Mouse (Mus musculus): Measurements from ENCODE around the gene Gid8. TPM values are rescaled to one million over a fixed set of nuclear protein-coding genes. Genes with fewer than 3 reads are reported as not detected.
A peak's percentile ranks its signal among the peaks of the same experiment; 100 is the strongest.

Gene Gid8
- 52.8 and 58.9 TPM in 2 replicates for polyA plus RNA-seq (2015; fragmentation: Nextera tagmentation; extraction: Ambion mirVana)

DNA sequence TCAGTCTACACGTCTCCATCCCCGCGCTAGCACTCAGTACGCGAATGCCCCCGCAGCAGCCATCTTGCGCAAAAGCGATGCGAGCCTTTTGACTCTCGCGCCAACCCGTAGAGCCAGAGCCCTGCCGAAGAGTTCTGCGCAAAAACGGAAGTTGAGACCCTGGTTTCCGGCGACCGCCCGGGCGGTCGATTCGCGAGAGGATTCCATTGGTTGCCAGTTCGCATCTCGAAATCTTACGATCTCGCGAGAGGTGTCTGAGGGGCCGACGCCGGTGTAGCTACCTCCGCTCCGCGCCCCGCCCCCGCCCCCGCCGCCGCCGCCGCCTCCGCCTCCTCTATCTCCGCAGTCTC lies at the start of gene Gid8, which contains the start of gene Dido1:
TSS of gene Gid8 (plus strand) at position 195 of the 350 bp plus-strand sequence.
TSS of gene Dido1 (minus strand) at position 77 of the 350 bp plus-strand sequence.
- Histone ChIP-seq H3K9me3 (ENCODE audit: control insufficient read depth, low read length) (no peaks in the 10 kb centered on the region), H3K36me3 (ENCODE audit: control insufficient read depth, insufficient read depth, low read length) (peaks cover 9% of the 10 kb centered on the region), H3K4me3 (ENCODE audit: low read length) (peak within 1 kb of the TSS; percentile 100), H3K4me1 (ENCODE audit: control insufficient read depth, insufficient read depth, low read depth, low read length) (peaks cover 18% of the 10 kb centered on the region), H3K9ac (ENCODE audit: low read depth, low read length) (peak within 1 kb of the TSS; percentile 100), H3K27me3 (replicated peaks; ENCODE audit: control insufficient read depth, insufficient read depth, low read length) (no peaks in the 10 kb centered on the region), H3K4me2 (ENCODE audit: low read length) (peak within 1 kb of the TSS; percentile 92), H3K27ac (ENCODE audit: low read depth, low read length) (peak within 1 kb of the TSS; percentile 92)
- peak; percentile 98 for ATAC-seq
- WGBS: under 1% methylated on average over 28 of the region's 43 CpGs

DNA sequence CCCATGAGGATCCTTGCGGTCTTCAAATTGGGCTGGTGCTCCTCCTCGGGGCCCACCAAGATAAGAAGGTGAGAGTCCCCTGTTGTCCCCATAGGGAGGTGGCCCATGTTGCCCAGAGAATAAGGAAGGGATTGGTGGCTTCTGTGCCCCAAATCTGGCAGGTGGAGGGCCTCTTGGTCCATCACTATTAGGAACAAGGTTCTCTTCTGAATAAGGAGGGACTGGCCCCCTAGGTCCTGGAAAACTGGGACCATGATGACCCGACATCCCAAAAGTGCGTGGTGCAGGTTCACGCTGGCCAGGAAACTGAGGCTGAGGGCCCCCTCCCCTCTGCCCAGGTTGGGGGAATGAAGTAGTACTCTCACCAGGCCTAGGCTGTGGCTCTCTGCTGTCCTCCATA lies 49.4 kb upstream of the Gid8 start:
- no peak for ATAC-seq
- Histone ChIP-seq H3K9me3 (ENCODE audit: control insufficient read depth, low read length) (no peaks in the 10 kb centered on the region), H3K36me3 (ENCODE audit: control insufficient read depth, insufficient read depth, low read length) (peaks cover 7% of the 10 kb centered on the region), H3K4me2 (ENCODE audit: low read length) (no peak overlapping the region), H3K9ac (ENCODE audit: low read depth, low read length) (no peak overlapping the region), H3K4me3 (ENCODE audit: low read length) (no peak overlapping the region), H3K27me3 (replicated peaks; ENCODE audit: control insufficient read depth, insufficient read depth, low read length) (no peaks in the 10 kb centered on the region), H3K27ac (ENCODE audit: low read depth, low read length) (no peak overlapping the region), H3K4me1 (ENCODE audit: control insufficient read depth, insufficient read depth, low read depth, low read length) (no peaks in the 10 kb centered on the region; the same call in 1 of the 2 replicates)
- WGBS: 96% methylated on average over 5 of the region's 5 CpGs

DNA sequence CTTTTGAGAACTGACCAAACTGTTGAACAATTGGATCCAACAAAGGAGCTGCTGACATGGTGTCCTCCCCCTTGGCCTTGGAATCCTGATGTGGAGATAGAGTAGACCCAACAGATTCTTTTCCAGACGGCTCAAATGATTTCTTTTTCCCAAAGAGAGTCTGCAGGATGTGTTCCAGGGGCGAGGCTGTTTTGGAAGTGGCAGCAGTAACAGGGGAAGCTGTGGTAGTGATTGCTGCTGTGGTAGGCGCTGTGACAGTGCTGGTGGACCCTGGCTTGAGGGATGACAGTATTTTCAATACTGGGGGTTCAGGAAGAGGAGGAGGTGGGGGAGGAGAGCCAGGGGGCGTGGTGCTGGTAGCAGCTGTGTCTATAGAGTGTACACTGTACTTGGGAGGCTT lies 47.9 kb upstream of the Gid8 start:
- Histone ChIP-seq H3K9ac (ENCODE audit: low read depth, low read length) (no peak overlapping the region), H3K4me3 (ENCODE audit: low read length) (no peak overlapping the region), H3K9me3 (ENCODE audit: control insufficient read depth, low read length) (no peaks in the 10 kb centered on the region), H3K36me3 (ENCODE audit: control insufficient read depth, insufficient read depth, low read length) (peaks cover 7% of the 10 kb centered on the region), H3K27ac (ENCODE audit: low read depth, low read length) (no peak overlapping the region), H3K4me2 (ENCODE audit: low read length) (no peak overlapping the region), H3K27me3 (replicated peaks; ENCODE audit: control insufficient read depth, insufficient read depth, low read length) (no peaks in the 10 kb centered on the region), H3K4me1 (ENCODE audit: control insufficient read depth, insufficient read depth, low read depth, low read length) (no peaks in the 10 kb centered on the region; the same call in 1 of the 2 replicates)
- no peak for ATAC-seq
- 83% methylated on average over 4 of the region's 4 CpGs for WGBS

DNA sequence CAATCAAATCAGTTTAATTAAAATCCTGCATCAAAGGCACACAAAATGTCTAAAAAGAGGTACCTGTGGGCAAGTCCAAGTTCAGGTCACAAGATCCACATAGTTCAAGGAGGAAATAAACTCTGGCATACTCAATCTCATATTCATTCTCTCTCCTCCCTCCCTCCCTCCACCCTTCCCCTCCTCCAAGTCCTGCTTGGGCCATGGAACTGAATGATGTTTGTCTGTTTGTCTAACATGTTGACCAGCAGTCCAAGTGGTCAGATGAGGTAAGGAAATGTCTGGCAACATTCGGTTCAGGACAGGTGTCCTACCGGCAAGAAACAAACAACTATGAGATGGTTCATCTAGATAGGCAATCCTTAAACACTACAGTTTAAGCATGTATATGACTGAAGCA lies 33.2 kb upstream of the Gid8 start:
- H3K9me3 ChIP-seq (ENCODE audit: control insufficient read depth, low read length): no peaks in the 10 kb centered on the region
- H3K4me1 ChIP-seq (ENCODE audit: control insufficient read depth, insufficient read depth, low read depth, low read length): no peaks in the 10 kb centered on the region
- no peak for ATAC-seq
- peaks cover 19% of the 10 kb centered on the region for H3K36me3 ChIP-seq (ENCODE audit: control insufficient read depth, insufficient read depth, low read length)
- H3K4me3 ChIP-seq (ENCODE audit: low read length): no peak overlapping the region
- H3K4me2 ChIP-seq (ENCODE audit: low read length): no peak overlapping the region
- H3K27ac ChIP-seq (ENCODE audit: low read depth, low read length): no peak overlapping the region
- H3K27me3 ChIP-seq (replicated peaks; ENCODE audit: control insufficient read depth, insufficient read depth, low read length): no peaks in the 10 kb centered on the region
- H3K9ac ChIP-seq (ENCODE audit: low read depth, low read length): no peak overlapping the region
- WGBS: 91% methylated on average over 2 of the region's 2 CpGs

DNA sequence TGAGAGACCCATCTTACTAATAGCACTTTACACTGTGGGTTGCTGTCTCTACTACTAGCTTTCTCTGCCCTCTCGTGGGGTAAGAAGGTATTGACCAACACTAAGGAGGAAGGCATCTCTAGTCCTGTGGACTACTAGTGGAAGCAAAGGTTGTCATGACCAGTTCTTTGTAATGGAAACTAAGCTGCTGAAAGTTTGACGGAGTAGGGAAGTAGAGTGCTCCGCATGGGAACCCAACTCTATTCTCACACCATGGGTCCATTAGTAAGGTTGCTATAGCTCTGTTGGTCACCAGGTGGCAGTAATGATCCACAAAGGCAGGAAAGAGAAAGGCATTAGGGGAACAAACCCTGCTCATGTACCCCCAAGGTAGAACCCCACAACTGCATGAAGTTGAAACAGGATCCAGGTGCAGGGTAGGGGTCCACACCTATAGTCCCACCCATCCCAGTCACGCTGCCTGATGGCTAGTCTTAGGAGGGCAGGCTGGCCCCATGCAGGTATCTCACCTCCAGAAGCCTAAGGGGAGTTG lies 31.2 kb upstream of the Gid8 start:
- peak; percentile 71 for ATAC-seq
- no peaks in the 10 kb centered on the region for H3K4me1 ChIP-seq (ENCODE audit: control insufficient read depth, insufficient read depth, low read depth, low read length)
- H3K4me3 ChIP-seq (ENCODE audit: low read length): no peak overlapping the region
- H3K36me3 ChIP-seq (ENCODE audit: control insufficient read depth, insufficient read depth, low read length): peaks cover 26% of the 10 kb centered on the region
- H3K4me2 ChIP-seq (ENCODE audit: low read length): no peak overlapping the region
- WGBS: 19% methylated on average over 4 of the region's 4 CpGs
- no peak overlapping the region for H3K9ac ChIP-seq (ENCODE audit: low read depth, low read length)
- no peaks in the 10 kb centered on the region for H3K9me3 ChIP-seq (ENCODE audit: control insufficient read depth, low read length)
- no peaks in the 10 kb centered on the region for H3K27me3 ChIP-seq (replicated peaks; ENCODE audit: control insufficient read depth, insufficient read depth, low read length)
- H3K27ac ChIP-seq (ENCODE audit: low read depth, low read length): no peak overlapping the region

DNA sequence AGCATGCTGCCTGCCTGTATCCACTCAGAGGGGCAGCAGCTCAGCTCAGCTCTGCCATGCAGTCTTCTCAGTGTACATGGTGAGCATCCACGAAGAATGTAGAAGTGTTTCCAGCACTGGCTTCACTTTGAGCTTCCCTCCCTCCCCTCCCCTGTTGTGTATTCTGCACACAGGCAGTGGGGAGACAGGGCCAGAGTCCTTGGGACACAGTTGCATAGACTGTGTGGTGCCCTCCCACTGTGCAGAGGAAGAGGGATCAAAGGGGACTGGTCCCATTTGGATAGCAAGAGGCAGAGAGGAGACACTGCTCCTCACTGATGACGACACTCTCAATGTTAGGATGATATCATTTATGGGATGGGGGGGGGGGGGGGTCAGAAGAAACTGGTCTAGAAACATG lies 28.7 kb upstream of the Gid8 start:
- no peak for ATAC-seq
- Histone ChIP-seq H3K4me2 (ENCODE audit: low read length) (no peak overlapping the region), H3K4me3 (ENCODE audit: low read length) (no peak overlapping the region), H3K4me1 (ENCODE audit: control insufficient read depth, insufficient read depth, low read depth, low read length) (no peaks in the 10 kb centered on the region), H3K36me3 (ENCODE audit: control insufficient read depth, insufficient read depth, low read length) (peaks cover 33% of the 10 kb centered on the region), H3K27me3 (replicated peaks; ENCODE audit: control insufficient read depth, insufficient read depth, low read length) (no peaks in the 10 kb centered on the region), H3K9me3 (ENCODE audit: control insufficient read depth, low read length) (no peaks in the 10 kb centered on the region), H3K27ac (ENCODE audit: low read depth, low read length) (no peak overlapping the region), H3K9ac (ENCODE audit: low read depth, low read length) (no peak overlapping the region)
- WGBS: 55% methylated on average over 2 of the region's 2 CpGs

DNA sequence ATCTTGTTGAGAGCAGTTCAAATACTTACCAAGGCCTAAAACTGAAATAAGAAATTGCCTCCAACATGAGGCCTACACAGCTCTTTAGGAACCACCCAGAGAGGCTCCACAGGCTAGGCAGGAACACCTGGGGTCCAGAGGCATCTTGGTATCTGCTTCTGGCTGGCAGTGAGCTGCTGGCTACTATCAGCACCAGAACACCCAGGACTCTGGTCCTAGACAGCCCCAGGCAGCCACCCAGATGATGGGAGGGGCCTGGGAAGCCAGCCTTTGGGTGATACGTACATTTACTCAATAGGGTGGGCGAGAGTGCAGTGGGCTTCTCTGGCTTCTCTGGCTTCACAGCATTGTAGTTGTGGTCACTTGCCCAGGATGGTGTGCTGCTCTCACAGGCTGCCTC lies 26.4 kb upstream of the Gid8 start:
- 96% methylated on average over 2 of the region's 2 CpGs for WGBS
- no peak overlapping the region for H3K4me2 ChIP-seq (ENCODE audit: low read length)
- no peaks in the 10 kb centered on the region for H3K9me3 ChIP-seq (ENCODE audit: control insufficient read depth, low read length)
- H3K36me3 ChIP-seq (ENCODE audit: control insufficient read depth, insufficient read depth, low read length): peaks cover 53% of the 10 kb centered on the region
- no peak overlapping the region for H3K9ac ChIP-seq (ENCODE audit: low read depth, low read length)
- ATAC-seq: no peak
- H3K4me3 ChIP-seq (ENCODE audit: low read length): no peak overlapping the region
- H3K27me3 ChIP-seq (replicated peaks; ENCODE audit: control insufficient read depth, insufficient read depth, low read length): no peaks in the 10 kb centered on the region
- H3K4me1 ChIP-seq (ENCODE audit: control insufficient read depth, insufficient read depth, low read depth, low read length): no peaks in the 10 kb centered on the region
- H3K27ac ChIP-seq (ENCODE audit: low read depth, low read length): no peak overlapping the region

DNA sequence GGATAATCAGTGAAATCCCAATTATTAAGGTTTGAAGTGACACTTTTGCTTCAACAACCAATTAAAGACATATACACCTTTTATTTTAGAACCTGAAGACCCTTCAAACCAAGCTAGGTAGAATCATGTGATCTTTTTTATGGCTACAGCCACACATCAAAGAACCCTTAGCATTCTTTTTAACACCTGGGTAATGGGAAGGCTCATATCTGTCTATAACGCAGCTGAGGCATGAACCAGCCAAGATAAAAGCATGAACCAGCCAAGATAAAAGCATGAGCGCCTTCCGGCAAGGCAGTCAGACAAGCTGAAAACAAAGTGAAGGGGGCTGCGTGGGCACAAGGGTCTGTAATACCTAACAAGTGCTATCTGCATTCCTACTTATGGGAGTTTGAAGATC lies 25.9 kb upstream of the Gid8 start:
- ATAC-seq: no peak
- H3K27ac ChIP-seq (ENCODE audit: low read depth, low read length): no peak overlapping the region
- H3K36me3 ChIP-seq (ENCODE audit: control insufficient read depth, insufficient read depth, low read length): peaks cover 57% of the 10 kb centered on the region
- H3K4me3 ChIP-seq (ENCODE audit: low read length): no peak overlapping the region
- no peaks in the 10 kb centered on the region for H3K27me3 ChIP-seq (replicated peaks; ENCODE audit: control insufficient read depth, insufficient read depth, low read length)
- H3K9ac ChIP-seq (ENCODE audit: low read depth, low read length): no peak overlapping the region
- H3K9me3 ChIP-seq (ENCODE audit: control insufficient read depth, low read length): no peaks in the 10 kb centered on the region
- H3K4me1 ChIP-seq (ENCODE audit: control insufficient read depth, insufficient read depth, low read depth, low read length): no peaks in the 10 kb centered on the region
- 96% methylated on average over 4 of the region's 4 CpGs for WGBS
- no peak overlapping the region for H3K4me2 ChIP-seq (ENCODE audit: low read length)

DNA sequence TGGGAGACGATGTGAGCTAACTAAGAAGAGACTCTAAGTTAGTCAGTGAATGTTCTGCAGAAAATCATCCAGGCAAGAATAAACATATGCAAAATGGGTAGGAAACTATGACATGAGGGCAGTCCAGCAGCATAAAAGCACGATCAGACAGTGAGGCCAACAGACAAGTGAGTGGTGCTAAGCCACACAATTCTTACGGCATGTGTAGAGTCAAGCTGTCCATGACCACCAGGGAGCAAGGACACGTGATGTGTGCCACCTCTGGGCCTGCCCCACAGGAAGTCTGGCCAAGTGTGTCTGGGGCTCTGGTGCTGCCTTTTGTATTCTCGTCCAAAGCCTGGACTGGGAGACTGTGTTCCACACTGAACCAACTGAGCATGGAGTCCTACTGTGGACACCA lies 20.1 kb upstream of the Gid8 start:
- WGBS: 87% methylated on average over 5 of the region's 5 CpGs
- H3K4me2 ChIP-seq (ENCODE audit: low read length): no peak overlapping the region
- no peaks in the 10 kb centered on the region for H3K9me3 ChIP-seq (ENCODE audit: control insufficient read depth, low read length)
- peaks cover 40% of the 10 kb centered on the region for H3K36me3 ChIP-seq (ENCODE audit: control insufficient read depth, insufficient read depth, low read length)
- no peak overlapping the region for H3K4me3 ChIP-seq (ENCODE audit: low read length)
- H3K9ac ChIP-seq (ENCODE audit: low read depth, low read length): no peak overlapping the region
- H3K27ac ChIP-seq (ENCODE audit: low read depth, low read length): no peak overlapping the region
- peaks cover 7% of the 10 kb centered on the region; the same call in 1 of the 2 replicates for H3K4me1 ChIP-seq (ENCODE audit: control insufficient read depth, insufficient read depth, low read depth, low read length)
- 0 out of 2 replicates have a peak, but pooled peaks have one; percentile 11 for ATAC-seq
- H3K27me3 ChIP-seq (replicated peaks; ENCODE audit: control insufficient read depth, insufficient read depth, low read length): no peaks in the 10 kb centered on the region

Measured in hindbrain, embryonic 16.5 days (tissue).